ENCODE assay signal across 20 mouse cellular contexts in genomic region chr1:34896102-34896501, GRCm38 (mm10). TPM values are rescaled to one million over a fixed set of nuclear protein-coding genes. Genes with fewer than 3 reads are reported as not detected.
DNase-seq lines count a peak whose midpoint lies in the region; ATAC-seq and TF ChIP-seq lines count a peak whose summit lies in the region.
"Had no signal": no experiment of that assay in that cellular context is flagged by ENCODE, and none has a peak within 500 bp of the region (broad histone marks: within the 10 kb centered on the region; RNA-seq: fewer than 3 reads in every experiment).

No protein-coding gene starts in this region.

- DNase-seq in hindbrain, embryonic 10.5 days (ENCODE audit: low spot score) = no peak
- peak; percentile 21 for DNase-seq in midbrain, embryonic 14.5 days
- peak; percentile 8 for DNase-seq in brain, embryonic 14.5 days (ENCODE audit: low read depth)
- DNase-seq in kidney, adult 8-10 months = no peak
- DNase-seq in thymus, postnatal 10 days (ENCODE audit: low spot score in 2 of 2) = no peak
- DNase-seq: adrenal gland, adult 8-10 months; adrenal gland, postnatal 36 days; cerebellum, adult 11 months; cerebellum, adult 8-10 months; cerebellum, postnatal 14 days; gastrocnemius, adult 2 months; gastrocnemius, postnatal 25 days had no signal

- H3K27me3 ChIP-seq in hindbrain, embryonic 16.5 days (replicated peaks; ENCODE audit: control insufficient read depth, insufficient read depth, low read length) = no peaks in the 10 kb centered on the region
- H3K27me3 ChIP-seq in hindbrain, embryonic 10.5 days (ENCODE audit: insufficient read depth, poor library complexity, severe bottlenecking) = no peaks in the 10 kb centered on the region
- no peaks in the 10 kb centered on the region for H3K27me3 ChIP-seq in midbrain, embryonic 14.5 days (ENCODE audit: control insufficient read depth, insufficient read depth, low read length)
- no peaks in the 10 kb centered on the region for H3K27me3 ChIP-seq in midbrain, embryonic 15.5 days (replicated peaks)
- H3K27me3 ChIP-seq in ES-Bruce4 (ENCODE audit: control insufficient read depth, insufficient read depth, low read length, poor library complexity, severe bottlenecking) = no peaks in the 10 kb centered on the region
- H3K27me3 ChIP-seq: embryonic facial prominence, embryonic 12.5 days; forebrain, embryonic 12.5 days; hindbrain, embryonic 12.5 days had no signal

- no peaks in the 10 kb centered on the region for H3K36me3 ChIP-seq in hindbrain, embryonic 16.5 days (ENCODE audit: control insufficient read depth, insufficient read depth, low read length)
- H3K36me3 ChIP-seq in hindbrain, embryonic 10.5 days = no peaks in the 10 kb centered on the region
- H3K36me3 ChIP-seq in midbrain, embryonic 14.5 days (ENCODE audit: control insufficient read depth, insufficient read depth, low read length) = no peaks in the 10 kb centered on the region
- H3K36me3 ChIP-seq in midbrain, embryonic 15.5 days (replicated peaks) = no peaks in the 10 kb centered on the region
- H3K36me3 ChIP-seq in ES-Bruce4 (ENCODE audit: control insufficient read depth, insufficient read depth, low read length, poor library complexity, severe bottlenecking) = no peaks in the 10 kb centered on the region
- H3K36me3 ChIP-seq: embryonic facial prominence, embryonic 12.5 days; forebrain, embryonic 12.5 days; G1E; heart, embryonic 15.5 days; hindbrain, embryonic 12.5 days had no signal

- 72% methylated on average over 5 of the region's 5 CpGs for WGBS in hindbrain, embryonic 16.5 days
- WGBS in hindbrain, embryonic 10.5 days = 93% methylated on average over 5 of the region's 5 CpGs
- 94% methylated on average over 5 of the region's 5 CpGs for WGBS in midbrain, embryonic 14.5 days
- 91% methylated on average over 5 of the region's 5 CpGs for WGBS in midbrain, embryonic 15.5 days

- H3K9ac ChIP-seq in hindbrain, embryonic 16.5 days (ENCODE audit: low read depth, low read length) = no peak overlapping the region
- no peak overlapping the region for H3K9ac ChIP-seq in midbrain, embryonic 14.5 days (replicated peaks; ENCODE audit: low read length)
- no peak overlapping the region for H3K9ac ChIP-seq in midbrain, embryonic 15.5 days
- no peak overlapping the region for H3K9ac ChIP-seq in ES-Bruce4 (ENCODE audit: low read depth, poor library complexity, severe bottlenecking)
- H3K9ac ChIP-seq: embryonic facial prominence, embryonic 12.5 days; forebrain, embryonic 12.5 days; heart, embryonic 15.5 days; hindbrain, embryonic 12.5 days had no signal

- no peak overlapping the region for H3K4me3 ChIP-seq in hindbrain, embryonic 16.5 days (ENCODE audit: low read length)
- H3K4me3 ChIP-seq in hindbrain, embryonic 10.5 days = no peak overlapping the region
- H3K4me3 ChIP-seq in midbrain, embryonic 14.5 days (replicated peaks; ENCODE audit: low read depth, low read length) = no peak overlapping the region
- H3K4me3 ChIP-seq in midbrain, embryonic 15.5 days = no peak overlapping the region
- H3K4me3 ChIP-seq in ES-Bruce4 (ENCODE audit: low read depth, low read length) = no peak overlapping the region
- H3K4me3 ChIP-seq: embryonic facial prominence, embryonic 12.5 days; forebrain, embryonic 12.5 days; gastrocnemius, adult 2 months; heart, embryonic 15.5 days; hindbrain, embryonic 12.5 days had no signal

- H3K4me1 ChIP-seq in hindbrain, embryonic 16.5 days (ENCODE audit: control insufficient read depth, insufficient read depth, low read depth, low read length) = no peaks in the 10 kb centered on the region
- no peaks in the 10 kb centered on the region for H3K4me1 ChIP-seq in hindbrain, embryonic 10.5 days (replicated peaks)
- H3K4me1 ChIP-seq in midbrain, embryonic 14.5 days (ENCODE audit: control insufficient read depth, insufficient read depth, low read length) = no peaks in the 10 kb centered on the region
- H3K4me1 ChIP-seq in midbrain, embryonic 15.5 days = peaks cover 3% of the 10 kb centered on the region; the same call in 1 of the 2 replicates
- no peaks in the 10 kb centered on the region for H3K4me1 ChIP-seq in ES-Bruce4 (ENCODE audit: control insufficient read depth, insufficient read depth, low read length)
- H3K4me1 ChIP-seq: embryonic facial prominence, embryonic 12.5 days; forebrain, embryonic 12.5 days; heart, embryonic 15.5 days; hindbrain, embryonic 12.5 days had no signal

- TF ChIP-seq POLR2A in ES-Bruce4 (IDR thresholded peaks at IDR 0.05; ENCODE audit: insufficient read depth, low read length) = no peak
- TF ChIP-seq POLR2A in brain, embryonic 14.5 days (IDR thresholded peaks at IDR 0.05; ENCODE audit: borderline replicate concordance, extremely low read depth, insufficient read depth, insufficient read length, poor library complexity, severe bottlenecking) = no peak

- H3K9me3 ChIP-seq in hindbrain, embryonic 16.5 days (ENCODE audit: control insufficient read depth, low read length) = no peaks in the 10 kb centered on the region
- H3K9me3 ChIP-seq in hindbrain, embryonic 10.5 days = no peaks in the 10 kb centered on the region
- no peaks in the 10 kb centered on the region for H3K9me3 ChIP-seq in midbrain, embryonic 14.5 days (ENCODE audit: control insufficient read depth, low read length)
- no peaks in the 10 kb centered on the region for H3K9me3 ChIP-seq in midbrain, embryonic 15.5 days
- H3K9me3 ChIP-seq in ES-Bruce4 (replicated peaks; ENCODE audit: control insufficient read depth, insufficient read depth, low read length, poor library complexity, severe bottlenecking) = no peaks in the 10 kb centered on the region
- H3K9me3 ChIP-seq: embryonic facial prominence, embryonic 12.5 days; forebrain, embryonic 12.5 days; G1E; heart, embryonic 15.5 days; hindbrain, embryonic 12.5 days had no signal

- peak; percentile 3 for TF ChIP-seq CTCF in ES-Bruce4 (IDR thresholded peaks at IDR 0.05; ENCODE audit: low read depth, low read length)
- peak; percentile 6; the same call in 1 of the 2 replicates for TF ChIP-seq CTCF in brain, embryonic 14.5 days (IDR thresholded peaks at IDR 0.05; ENCODE audit: borderline replicate concordance, extremely low read depth, insufficient read depth, insufficient read length)

- ATAC-seq in hindbrain, embryonic 16.5 days = peak; percentile 48; the same call in 1 of the 2 replicates
- no peak for ATAC-seq in midbrain, embryonic 14.5 days (ENCODE audit: low FRiP score, low TSS enrichment)
- no peak for ATAC-seq in midbrain, embryonic 15.5 days (replicated peaks)

- no peak overlapping the region for H3K4me2 ChIP-seq in hindbrain, embryonic 16.5 days (ENCODE audit: low read length)
- no peak overlapping the region for H3K4me2 ChIP-seq in midbrain, embryonic 14.5 days (ENCODE audit: low read length)
- no peak overlapping the region for H3K4me2 ChIP-seq in midbrain, embryonic 15.5 days
- H3K4me2 ChIP-seq: embryonic facial prominence, embryonic 12.5 days; forebrain, embryonic 12.5 days; heart, embryonic 15.5 days; hindbrain, embryonic 12.5 days had no signal

- H3K27ac ChIP-seq in hindbrain, embryonic 16.5 days (ENCODE audit: low read depth, low read length) = no peak overlapping the region
- H3K27ac ChIP-seq in hindbrain, embryonic 10.5 days = no peak overlapping the region
- H3K27ac ChIP-seq in midbrain, embryonic 14.5 days (replicated peaks; ENCODE audit: low read depth, low read length) = no peak overlapping the region
- H3K27ac ChIP-seq in midbrain, embryonic 15.5 days = no peak overlapping the region
- no peak overlapping the region for H3K27ac ChIP-seq in ES-Bruce4 (ENCODE audit: insufficient read depth, low read length)
- H3K27ac ChIP-seq: embryonic facial prominence, embryonic 12.5 days; forebrain, embryonic 12.5 days; gastrocnemius, adult 2 months; heart, embryonic 15.5 days; hindbrain, embryonic 12.5 days had no signal

- TF ChIP-seq EP300 in ES-Bruce4 (IDR thresholded peaks at IDR 0.05; ENCODE audit: insufficient read depth, low read depth, low read length) = no peak

RNA-seq across cellular contexts. Expression of gene Plekhb2, which starts 46.3 kb away (rescaled TPM):
- polyA plus RNA-seq in hindbrain, embryonic 16.5 days (2015; fragmentation: Nextera tagmentation; extraction: Ambion mirVana) = 94.3 and 95.4 TPM in 2 replicates
- polyA plus RNA-seq in hindbrain, embryonic 10.5 days (2016; fragmentation: Nextera tagmentation; extraction: Ambion mirVana) = 45.6 and 57.9 TPM in 2 replicates
- 61.8 and 67.2 TPM in 2 replicates for polyA plus RNA-seq in midbrain, embryonic 14.5 days (2014; fragmentation: Nextera tagmentation; extraction: Ambion mirVana)
- polyA plus RNA-seq in midbrain, embryonic 15.5 days (2015; fragmentation: Nextera tagmentation; extraction: Ambion mirVana) = 69.1 and 72.6 TPM in 2 replicates
- 23.0 and 33.3 TPM in 2 replicates for polyA plus RNA-seq in ES-Bruce4 (2011; ENCODE audit: insufficient read depth, insufficient read length, low read depth, missing spikeins)
- polyA plus RNA-seq in brain, embryonic 14.5 days (2012; rRNA removed) = 40.4 and 43.9 TPM in 2 replicates

RNA-seq across cellular contexts. Expression of gene Fam168b, which starts 53.2 kb away (rescaled TPM):
- polyA plus RNA-seq in hindbrain, embryonic 16.5 days (2015; fragmentation: Nextera tagmentation; extraction: Ambion mirVana) = 102 and 130 TPM in 2 replicates
- 119 and 142 TPM in 2 replicates for polyA plus RNA-seq in hindbrain, embryonic 10.5 days (2016; fragmentation: Nextera tagmentation; extraction: Ambion mirVana)
- 116 and 131 TPM in 2 replicates for polyA plus RNA-seq in midbrain, embryonic 14.5 days (2014; fragmentation: Nextera tagmentation; extraction: Ambion mirVana)
- polyA plus RNA-seq in midbrain, embryonic 15.5 days (2015; fragmentation: Nextera tagmentation; extraction: Ambion mirVana) = 161 and 164 TPM in 2 replicates
- 65.3 and 71.4 TPM in 2 replicates for polyA plus RNA-seq in ES-Bruce4 (2011; ENCODE audit: insufficient read depth, insufficient read length, low read depth, missing spikeins)
- 399 and 501 TPM in 2 replicates for polyA plus RNA-seq in brain, embryonic 14.5 days (2012; rRNA removed)

Comparison
In these comparisons a context has a peak if more than half of its experiments do, and no peak if none do; other contexts are left out.
1. DNase-seq: peak in midbrain, embryonic 14.5 days (single experiment) and brain, embryonic 14.5 days (single experiment); none in hindbrain, embryonic 10.5 days (single experiment), kidney, adult 8-10 months (0 of 2) and thymus, postnatal 10 days (0 of 2).